ENCODE assay signal across 7 mouse cellular contexts in the genomic region with DNA sequence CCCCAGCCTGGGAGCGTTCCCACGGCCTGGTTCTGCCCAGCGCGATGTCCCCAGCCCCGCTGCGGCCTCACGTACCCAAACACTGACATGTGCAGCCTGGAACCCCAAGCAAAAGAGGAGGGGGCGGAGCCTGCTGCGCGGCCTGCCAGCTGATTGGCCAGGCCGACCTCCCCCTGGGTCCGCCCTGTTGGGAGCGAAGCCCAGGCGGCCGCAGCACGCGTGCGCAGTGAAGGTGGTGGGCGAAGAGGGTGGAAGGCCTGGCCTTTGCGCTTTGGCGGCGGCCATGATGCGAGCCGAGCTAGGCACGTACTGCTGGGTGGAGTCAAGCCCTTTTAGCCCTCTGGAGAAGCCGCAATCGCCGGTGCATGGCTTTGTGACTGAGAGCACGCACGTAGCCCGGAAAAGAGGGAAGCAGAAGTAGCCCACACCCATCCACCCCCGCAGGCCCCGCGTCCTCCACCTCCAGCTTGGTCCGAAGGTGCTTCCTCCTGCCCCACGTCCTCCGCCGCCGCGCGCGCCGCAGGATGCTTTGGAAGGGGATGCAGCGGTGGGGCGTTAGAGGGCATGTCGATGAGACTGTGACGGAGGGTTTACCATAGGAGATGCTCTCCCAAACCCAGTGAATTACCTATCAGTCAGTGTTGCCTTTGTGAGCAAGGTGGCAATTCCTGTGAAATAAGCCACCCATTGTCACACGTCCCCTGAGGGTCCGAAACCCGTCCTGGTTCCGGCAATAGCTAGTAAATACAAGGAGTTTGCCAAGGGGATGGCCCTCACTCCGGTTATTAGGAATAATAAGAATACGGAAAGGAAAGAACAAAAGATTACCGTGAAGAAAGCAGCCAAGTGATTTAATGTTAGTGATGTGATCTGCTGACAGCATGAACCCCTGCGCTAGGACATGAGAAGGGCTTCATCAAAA. TPM values are rescaled to one million over a fixed set of nuclear protein-coding genes. Genes with fewer than 3 reads are reported as not detected.
DNase-seq lines count a peak whose midpoint lies in the region; ATAC-seq lines count a peak whose summit lies in the region.

No protein-coding gene starts in this region.

- no peaks in the 10 kb centered on the region for H3K27me3 ChIP-seq in embryonic facial prominence, embryonic 11.5 days (ENCODE audit: control insufficient read depth, insufficient read depth, low read length)
- no peaks in the 10 kb centered on the region for H3K27me3 ChIP-seq in limb, embryonic 11.5 days (ENCODE audit: control insufficient read depth, insufficient read depth, low read length)
- H3K27me3 ChIP-seq in midbrain, embryonic 14.5 days (ENCODE audit: control insufficient read depth, insufficient read depth, low read length) = no peaks in the 10 kb centered on the region

- no peaks in the 10 kb centered on the region; the same call in 1 of the 2 replicates for H3K36me3 ChIP-seq in embryonic facial prominence, embryonic 11.5 days (replicated peaks; ENCODE audit: control insufficient read depth, insufficient read depth, low read depth, low read length)
- no peaks in the 10 kb centered on the region; the same call in 1 of the 2 replicates for H3K36me3 ChIP-seq in limb, embryonic 11.5 days (ENCODE audit: control insufficient read depth, insufficient read depth, low read length)
- peaks cover 22% of the 10 kb centered on the region for H3K36me3 ChIP-seq in midbrain, embryonic 14.5 days (ENCODE audit: control insufficient read depth, insufficient read depth, low read length)

- peak; percentile 100 for DNase-seq in adrenal gland, postnatal 14 days
- DNase-seq in embryonic facial prominence, embryonic 11.5 days (ENCODE audit: low spot score) = peak; percentile 98
- DNase-seq in heart, adult 11 months = peak; percentile 100
- DNase-seq in kidney, adult 18-20 months = peak; percentile 99
- peak; percentile 98 for DNase-seq in limb, embryonic 11.5 days (ENCODE audit: low spot score)
- peak; percentile 99 for DNase-seq in midbrain, embryonic 14.5 days
- DNase-seq in spleen, adult 18-20 months = peak; percentile 97 to 99

- H3K4me3 ChIP-seq in embryonic facial prominence, embryonic 11.5 days (ENCODE audit: low read depth, low read length) = peak overlapping the region; percentile 48
- H3K4me3 ChIP-seq in limb, embryonic 11.5 days (ENCODE audit: low read depth, low read length) = peak overlapping the region; percentile 43
- H3K4me3 ChIP-seq in midbrain, embryonic 14.5 days (replicated peaks; ENCODE audit: low read depth, low read length) = peak overlapping the region; percentile 58

- ATAC-seq in embryonic facial prominence, embryonic 11.5 days (replicated peaks; ENCODE audit: insufficient number of reproducible peaks, low FRiP score, low TSS enrichment, low read depth) = peak; percentile 100
- peak; percentile 99 for ATAC-seq in limb, embryonic 11.5 days (ENCODE audit: insufficient number of reproducible peaks, low FRiP score, low TSS enrichment, low read depth)
- peak; percentile 98 for ATAC-seq in midbrain, embryonic 14.5 days (ENCODE audit: low FRiP score, low TSS enrichment)

- whole genome bisulfite sequencing in embryonic facial prominence, embryonic 11.5 days = 6% methylated on average over 54 of the region's 55 CpGs
- WGBS in limb, embryonic 11.5 days = 7% methylated on average over 55 of the region's 55 CpGs
- 3% methylated on average over 55 of the region's 55 CpGs for WGBS in midbrain, embryonic 14.5 days

- H3K4me2 ChIP-seq in embryonic facial prominence, embryonic 11.5 days (ENCODE audit: low read depth, low read length) = peak overlapping the region; percentile 78
- H3K4me2 ChIP-seq in limb, embryonic 11.5 days (ENCODE audit: low read depth, severe bottlenecking) = peak overlapping the region; percentile 84
- H3K4me2 ChIP-seq in midbrain, embryonic 14.5 days (ENCODE audit: low read length) = peak overlapping the region; percentile 83

- H3K27ac ChIP-seq in embryonic facial prominence, embryonic 11.5 days (replicated peaks; ENCODE audit: low read depth, low read length) = peak overlapping the region; percentile 93
- H3K27ac ChIP-seq in limb, embryonic 11.5 days (replicated peaks; ENCODE audit: low read depth, low read length) = peak overlapping the region; percentile 92
- peak overlapping the region; percentile 100 for H3K27ac ChIP-seq in midbrain, embryonic 14.5 days (replicated peaks; ENCODE audit: low read depth, low read length)

- no peaks in the 10 kb centered on the region for H3K9me3 ChIP-seq in embryonic facial prominence, embryonic 11.5 days (replicated peaks; ENCODE audit: control insufficient read depth, low read length)
- H3K9me3 ChIP-seq in limb, embryonic 11.5 days (ENCODE audit: control insufficient read depth, low read length) = no peaks in the 10 kb centered on the region
- H3K9me3 ChIP-seq in midbrain, embryonic 14.5 days (ENCODE audit: control insufficient read depth, low read length) = no peaks in the 10 kb centered on the region

- H3K4me1 ChIP-seq in embryonic facial prominence, embryonic 11.5 days (ENCODE audit: control insufficient read depth, insufficient read depth, low read length) = no peaks in the 10 kb centered on the region
- H3K4me1 ChIP-seq in limb, embryonic 11.5 days (ENCODE audit: control insufficient read depth, insufficient read depth, low read length) = peaks cover 9% of the 10 kb centered on the region; the same call in 1 of the 2 replicates
- H3K4me1 ChIP-seq in midbrain, embryonic 14.5 days (ENCODE audit: control insufficient read depth, insufficient read depth, low read length) = no peaks in the 10 kb centered on the region; the same call in none of the 2 replicates

- H3K9ac ChIP-seq in embryonic facial prominence, embryonic 11.5 days (replicated peaks; ENCODE audit: low read length) = peak overlapping the region; percentile 83
- H3K9ac ChIP-seq in limb, embryonic 11.5 days (ENCODE audit: low read length) = peak overlapping the region; percentile 83
- H3K9ac ChIP-seq in midbrain, embryonic 14.5 days (replicated peaks; ENCODE audit: low read length) = peak overlapping the region; percentile 96

RNA-seq across cellular contexts. Expression of gene Lrp2bp, which starts 0.9 kb away (rescaled TPM):
- 0.26 TPM in 2 replicates for total RNA-seq in adrenal gland, postnatal 14 days (2021)
- polyA plus RNA-seq in embryonic facial prominence, embryonic 11.5 days (2014; fragmentation: Nextera tagmentation; extraction: Ambion mirVana) = 0.28 and 0.61 TPM in 2 replicates
- polyA plus RNA-seq in limb, embryonic 11.5 days (2014; fragmentation: Nextera tagmentation; extraction: Ambion mirVana) = 0.36 and 0.45 TPM in 2 replicates
- 0.86 and 0.91 TPM in 2 replicates for polyA plus RNA-seq in midbrain, embryonic 14.5 days (2014; fragmentation: Nextera tagmentation; extraction: Ambion mirVana)

RNA-seq across cellular contexts. Expression of gene Ankrd37, which starts 5.5 kb away (rescaled TPM):
- 3.5 and 4.8 TPM in 2 replicates for total RNA-seq in adrenal gland, postnatal 14 days (2021)
- 17.1 and 19.4 TPM in 2 replicates for polyA plus RNA-seq in embryonic facial prominence, embryonic 11.5 days (2014; fragmentation: Nextera tagmentation; extraction: Ambion mirVana)
- 14.3 and 15.0 TPM in 2 replicates for polyA plus RNA-seq in limb, embryonic 11.5 days (2014; fragmentation: Nextera tagmentation; extraction: Ambion mirVana)
- polyA plus RNA-seq in midbrain, embryonic 14.5 days (2014; fragmentation: Nextera tagmentation; extraction: Ambion mirVana) = 37.5 and 43.6 TPM in 2 replicates

RNA-seq across cellular contexts. Expression of gene Ufsp2, which starts 24.7 kb away (rescaled TPM):
- 49.5 and 52.1 TPM in 2 replicates for total RNA-seq in adrenal gland, postnatal 14 days (2021)
- polyA plus RNA-seq in embryonic facial prominence, embryonic 11.5 days (2014; fragmentation: Nextera tagmentation; extraction: Ambion mirVana) = 54.2 and 54.5 TPM in 2 replicates
- 59.6 and 59.7 TPM in 2 replicates for polyA plus RNA-seq in limb, embryonic 11.5 days (2014; fragmentation: Nextera tagmentation; extraction: Ambion mirVana)
- 58.6 and 62.9 TPM in 2 replicates for polyA plus RNA-seq in midbrain, embryonic 14.5 days (2014; fragmentation: Nextera tagmentation; extraction: Ambion mirVana)

RNA-seq across cellular contexts. Expression of gene 1700029J07Rik, which starts 25.0 kb away (rescaled TPM):
- total RNA-seq in adrenal gland, postnatal 14 days (2021) = 1.1 and 1.2 TPM in 2 replicates
- polyA plus RNA-seq in embryonic facial prominence, embryonic 11.5 days (2014; fragmentation: Nextera tagmentation; extraction: Ambion mirVana) = 1.9 and 2.6 TPM in 2 replicates
- polyA plus RNA-seq in limb, embryonic 11.5 days (2014; fragmentation: Nextera tagmentation; extraction: Ambion mirVana) = 2.4 and 3.1 TPM in 2 replicates
- polyA plus RNA-seq in midbrain, embryonic 14.5 days (2014; fragmentation: Nextera tagmentation; extraction: Ambion mirVana) = 4.0 and 4.5 TPM in 2 replicates

Comparison
In these comparisons a context has a peak if more than half of its experiments do, and no peak if none do; other contexts are left out.
1. Peak in every context shown above with its lines: DNase-seq, ATAC-seq, H3K4me3 ChIP-seq and H3K27ac ChIP-seq.